Mouse (Mus musculus) monocyte, adult 5-6 weeks (primary cell): ENCODE measurements around the gene Chrnb2. TPM values are rescaled to one million over a fixed set of nuclear protein-coding genes. Genes with fewer than 3 reads are reported as not detected.

Source experiments
- ATAC-seq: fragments of 153-309, 156-312 bp; replicated peaks from 2 replicates; pipeline ENCODE4 v1.8.0; 2017; ENCODE audit warnings: mild to moderate bottlenecking; ENCODE audit not compliant: low TSS enrichment, insufficient number of reproducible peaks, severe bottlenecking, poor library complexity, low FRiP score
- total RNA-seq: library from RNA; stranded (forward); fragments of 200-1000, 200-491, 200-594 nt; gene quantifications from 3 replicates; pipeline ENCODE4 v1.2.3, GENCODE M21; 2017

Chrnb2 gene
- total RNA-seq, 1 experiment from 2014 or later = 1.3 TPM

- peak; percentile 78 for ATAC-seq
These were observed 37.4 kb downstream of the Chrnb2 start for GRCm38 (mm10) chr3:89727028-89727427.

- ATAC-seq = no peak
These were observed 40.9 kb downstream of the Chrnb2 start for GRCm38 (mm10) chr3:89723400-89724084.

GRCm38 (mm10) chr3:89722032-89722431 lies 42.4 kb downstream of the Chrnb2 start:
- no peak for ATAC-seq

GRCm38 (mm10) chr3:89715967-89716256 lies 48.5 kb downstream of the Chrnb2 start:
- ATAC-seq = no peak

- no peak for ATAC-seq
These were observed 49.0 kb downstream of the Chrnb2 start for GRCm38 (mm10) chr3:89715207-89715966.

GRCm38 (mm10) chr3:89714359-89715206 lies 49.8 kb downstream of the Chrnb2 start, which contains the start of gene Adar:
TSS of gene Adar (plus strand) at chr3:89715022.
- peak; percentile 76 for ATAC-seq

- ATAC-seq = no peak
These were observed 60.4 kb downstream of the Chrnb2 start for GRCm38 (mm10) chr3:89704064-89704463.

- ATAC-seq = no peak
These were observed 60.8 kb downstream of the Chrnb2 start for GRCm38 (mm10) chr3:89703596-89703995.

GRCm38 (mm10) chr3:89700461-89700860 lies 64.0 kb downstream of the Chrnb2 start:
- no peak for ATAC-seq

- no peak for ATAC-seq
These were observed 65.5 kb downstream of the Chrnb2 start for GRCm38 (mm10) chr3:89698958-89699357.

Other genes with a start within 250 kb of the Chrnb2 start
- not detected in 3 replicates for gene Kcnn3, start 244.5 kb downstream of the Chrnb2 start, total RNA-seq
- gene Adar, start 49.6 kb downstream of the Chrnb2 start, total RNA-seq = 37.0 to 89.6 TPM (median 41.2 TPM) in 3 replicates
- 170 to 205 TPM (median 172 TPM) in 3 replicates for gene Ube2q1, start 9.0 kb upstream of the Chrnb2 start, total RNA-seq
- gene She, start 66.7 kb upstream of the Chrnb2 start, total RNA-seq = not detected in 3 replicates
- 36.2 to 60.6 TPM (median 43.2 TPM) in 3 replicates for gene Il6ra, start 148.6 kb upstream of the Chrnb2 start, total RNA-seq
- 67.8 to 132 TPM (median 89.1 TPM) in 3 replicates for gene Atp8b2, start 198.9 kb upstream of the Chrnb2 start, total RNA-seq
- gene Hax1, start 234.1 kb upstream of the Chrnb2 start, total RNA-seq = 44.9 to 89.5 TPM (median 54.6 TPM) in 3 replicates